Mouse (Mus musculus): ENCODE data around the gene Ttc21b. TPM values are rescaled to one million over a fixed set of nuclear protein-coding genes. Genes with fewer than 3 reads are reported as not detected.
A peak's percentile ranks its signal among the peaks of the same experiment; 100 is the strongest.
"Not testable (repeated sequence)": the region's sequence is repeated elsewhere in the genome, so short reads cannot be mapped to it uniquely, and the experiment has no call there.

Ttc21b gene
- polyA plus RNA-seq, 1 experiment from 2014 or later: 14.8 TPM

DNA sequence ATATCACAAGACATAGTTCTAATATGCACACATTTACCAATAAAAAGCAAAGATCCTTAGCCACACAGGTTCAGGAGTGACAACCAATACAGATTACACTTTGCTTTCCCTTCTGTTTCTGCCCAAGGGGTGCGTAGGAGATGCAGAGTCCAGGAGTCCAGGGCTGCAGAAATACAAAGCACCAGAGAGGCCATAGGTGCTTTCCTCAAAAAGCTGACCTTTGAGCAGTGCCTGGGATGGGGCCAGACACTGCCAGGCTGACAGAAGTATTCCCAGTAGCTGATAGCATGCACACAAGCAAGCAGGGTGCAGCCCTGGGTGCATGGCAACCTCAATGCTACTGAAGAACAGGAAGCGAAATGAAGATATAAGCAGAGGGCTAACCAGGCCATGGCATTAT lies 52.2 kb downstream of the Ttc21b start:
- no peaks in the 10 kb centered on the region for H3K27me3 ChIP-seq (replicated peaks; ENCODE audit: control insufficient read depth, insufficient read depth, low read length)
- H3K4me2 ChIP-seq (ENCODE audit: low read length): no peak overlapping the region
- H3K4me3 ChIP-seq (replicated peaks; ENCODE audit: low read length): no peak overlapping the region
- H3K9me3 ChIP-seq (ENCODE audit: control insufficient read depth, low read length): no peaks in the 10 kb centered on the region
- ATAC-seq: no peak
- H3K9ac ChIP-seq (replicated peaks; ENCODE audit: low read depth, low read length): no peak overlapping the region
- WGBS: 96% methylated on average over 2 of the region's 2 CpGs
- H3K27ac ChIP-seq (ENCODE audit: low read length): no peak overlapping the region
- peaks cover 11% of the 10 kb centered on the region for H3K36me3 ChIP-seq (ENCODE audit: control insufficient read depth, insufficient read depth)
- H3K4me1 ChIP-seq (replicated peaks; ENCODE audit: control insufficient read depth, insufficient read depth, low read length): no peaks in the 10 kb centered on the region

- 43% methylated on average over 3 of the region's 3 CpGs for WGBS
These were observed 56.2 kb downstream of the Ttc21b start for GRCm38 (mm10) chr2:66200195-66200594.

GRCm38 (mm10) chr2:66191691-66192100 lies 64.7 kb downstream of the Ttc21b start:
- ATAC-seq: no peak
- 81% methylated on average over 13 of the region's 13 CpGs for WGBS
- Histone ChIP-seq H3K27me3 (replicated peaks; ENCODE audit: control insufficient read depth, insufficient read depth, low read length) (no peaks in the 10 kb centered on the region), H3K36me3 (ENCODE audit: control insufficient read depth, insufficient read depth) (peaks cover 4% of the 10 kb centered on the region; the same call in 1 of the 2 replicates), H3K4me1 (replicated peaks; ENCODE audit: control insufficient read depth, insufficient read depth, low read length) (no peaks in the 10 kb centered on the region), H3K27ac (ENCODE audit: low read length) (no peak overlapping the region), H3K4me3 (replicated peaks; ENCODE audit: low read length) (no peak overlapping the region), H3K9ac (replicated peaks; ENCODE audit: low read depth, low read length) (no peak overlapping the region), H3K9me3 (ENCODE audit: control insufficient read depth, low read length) (no peaks in the 10 kb centered on the region), H3K4me2 (ENCODE audit: low read length) (no peak overlapping the region)

More at GRCm38 (mm10) chr2:66200195-66200594, 56.2 kb downstream of the Ttc21b start:
- H3K27me3 ChIP-seq (replicated peaks; ENCODE audit: control insufficient read depth, insufficient read depth, low read length): no peaks in the 10 kb centered on the region
- no peak overlapping the region for H3K4me3 ChIP-seq (replicated peaks; ENCODE audit: low read length)
- H3K4me2 ChIP-seq (ENCODE audit: low read length): no peak overlapping the region
- peaks cover 6% of the 10 kb centered on the region; the same call in 1 of the 2 replicates for H3K36me3 ChIP-seq (ENCODE audit: control insufficient read depth, insufficient read depth)
- H3K9ac ChIP-seq (replicated peaks; ENCODE audit: low read depth, low read length): no peak overlapping the region
- H3K4me1 ChIP-seq (replicated peaks; ENCODE audit: control insufficient read depth, insufficient read depth, low read length): no peaks in the 10 kb centered on the region
- ATAC-seq: no peak
- no peak overlapping the region for H3K27ac ChIP-seq (ENCODE audit: low read length)
- no peaks in the 10 kb centered on the region for H3K9me3 ChIP-seq (ENCODE audit: control insufficient read depth, low read length)

DNA sequence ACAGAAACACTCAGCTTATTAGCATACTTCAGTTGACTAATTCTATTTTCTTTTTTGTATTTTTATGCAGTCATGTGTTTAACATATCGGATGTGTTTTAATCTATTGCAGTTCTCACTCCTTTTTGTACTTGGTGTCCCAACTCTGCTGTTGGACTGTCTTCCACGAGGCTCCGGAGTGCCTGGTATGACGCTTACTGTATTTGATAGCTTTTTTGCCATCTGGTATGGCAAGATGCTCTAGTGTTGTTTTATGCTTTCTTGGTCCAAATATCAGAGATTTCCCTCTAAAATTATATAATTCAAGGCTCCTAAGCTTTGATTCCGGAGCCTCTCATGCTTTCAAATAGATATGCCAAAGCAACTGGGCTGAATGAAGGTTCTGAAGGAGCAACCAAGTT lies 66.3 kb downstream of the Ttc21b start:
- whole genome bisulfite sequencing: 71% methylated on average over 5 of the region's 5 CpGs

DNA sequence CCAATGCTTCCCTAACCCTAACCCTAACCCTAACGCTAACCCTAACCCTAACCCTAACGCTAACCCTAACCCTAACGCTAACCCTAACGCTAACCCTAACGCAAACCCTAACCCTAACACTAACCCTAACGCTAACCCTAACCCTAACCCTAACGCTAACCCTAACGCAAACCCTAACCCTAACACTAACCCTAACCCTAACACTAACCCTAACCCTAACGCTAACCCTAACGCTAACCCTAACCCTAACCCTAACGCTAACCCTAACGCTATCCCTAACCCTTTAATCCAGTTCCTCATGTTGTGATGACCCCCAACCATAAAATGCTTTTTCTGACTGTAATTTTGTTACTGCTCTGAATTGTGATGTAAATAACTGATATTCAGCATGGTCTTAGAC lies 67.2 kb downstream of the Ttc21b start:
- not testable (repeated sequence) for H3K4me1 ChIP-seq (replicated peaks; ENCODE audit: control insufficient read depth, insufficient read depth, low read length); H3K9me3 ChIP-seq (ENCODE audit: control insufficient read depth, low read length); H3K36me3 ChIP-seq (ENCODE audit: control insufficient read depth, insufficient read depth); H3K4me3 ChIP-seq (replicated peaks; ENCODE audit: low read length); ATAC-seq; H3K27ac ChIP-seq (ENCODE audit: low read length); H3K4me2 ChIP-seq (ENCODE audit: low read length); H3K27me3 ChIP-seq (replicated peaks; ENCODE audit: control insufficient read depth, insufficient read depth, low read length); H3K9ac ChIP-seq (replicated peaks; ENCODE audit: low read depth, low read length)
- WGBS: 99% methylated on average over 12 of the region's 12 CpGs

More for the DNA sequence above, 66.3 kb downstream of the Ttc21b start:
- ATAC-seq: peak; percentile 78
- no peak overlapping the region for H3K4me2 ChIP-seq (ENCODE audit: low read length)
- H3K4me3 ChIP-seq (replicated peaks; ENCODE audit: low read length): no peak overlapping the region
- no peak overlapping the region for H3K9ac ChIP-seq (replicated peaks; ENCODE audit: low read depth, low read length)
- H3K27me3 ChIP-seq (replicated peaks; ENCODE audit: control insufficient read depth, insufficient read depth, low read length): no peaks in the 10 kb centered on the region
- no peaks in the 10 kb centered on the region for H3K4me1 ChIP-seq (replicated peaks; ENCODE audit: control insufficient read depth, insufficient read depth, low read length)
- H3K9me3 ChIP-seq (ENCODE audit: control insufficient read depth, low read length): no peaks in the 10 kb centered on the region
- H3K36me3 ChIP-seq (ENCODE audit: control insufficient read depth, insufficient read depth): peaks cover 5% of the 10 kb centered on the region; the same call in 1 of the 2 replicates
- H3K27ac ChIP-seq (ENCODE audit: low read length): no peak overlapping the region

DNA sequence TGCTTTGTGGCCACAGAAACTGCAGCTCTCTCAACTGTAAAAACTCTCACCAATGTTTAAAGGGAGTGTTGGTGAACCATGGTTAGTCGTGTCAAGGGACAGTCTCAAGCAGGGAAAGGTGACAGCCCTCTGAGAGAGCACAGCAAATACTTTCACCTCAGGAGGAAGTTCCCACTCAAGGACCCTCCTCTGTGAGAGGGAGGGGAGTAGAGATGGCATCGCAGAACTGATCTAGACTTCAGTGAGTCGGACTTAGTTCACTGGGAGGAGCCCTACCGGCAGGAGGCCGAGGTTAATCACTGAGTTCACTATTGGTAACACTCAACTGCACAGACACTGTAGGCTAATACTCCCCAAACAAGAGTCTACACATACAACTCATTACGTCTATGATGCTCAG lies 68.9 kb downstream of the Ttc21b start:
- 71% methylated on average over 6 of the region's 6 CpGs for WGBS
- Histone ChIP-seq H3K36me3 (ENCODE audit: control insufficient read depth, insufficient read depth) (peaks cover 6% of the 10 kb centered on the region; the same call in 1 of the 2 replicates), H3K27me3 (replicated peaks; ENCODE audit: control insufficient read depth, insufficient read depth, low read length) (no peaks in the 10 kb centered on the region), H3K9ac (replicated peaks; ENCODE audit: low read depth, low read length) (no peak overlapping the region), H3K4me1 (replicated peaks; ENCODE audit: control insufficient read depth, insufficient read depth, low read length) (no peaks in the 10 kb centered on the region), H3K4me3 (replicated peaks; ENCODE audit: low read length) (no peak overlapping the region), H3K27ac (ENCODE audit: low read length) (no peak overlapping the region), H3K4me2 (ENCODE audit: low read length) (no peak overlapping the region), H3K9me3 (ENCODE audit: control insufficient read depth, low read length) (no peaks in the 10 kb centered on the region)
- ATAC-seq: no peak

- Histone ChIP-seq H3K36me3 (ENCODE audit: control insufficient read depth, insufficient read depth) (peaks cover 6% of the 10 kb centered on the region; the same call in 1 of the 2 replicates), H3K4me2 (ENCODE audit: low read length) (no peak overlapping the region), H3K9ac (replicated peaks; ENCODE audit: low read depth, low read length) (no peak overlapping the region), H3K9me3 (ENCODE audit: control insufficient read depth, low read length) (no peaks in the 10 kb centered on the region), H3K4me3 (replicated peaks; ENCODE audit: low read length) (no peak overlapping the region), H3K4me1 (replicated peaks; ENCODE audit: control insufficient read depth, insufficient read depth, low read length) (peaks cover 8% of the 10 kb centered on the region; the same call in 1 of the 2 replicates), H3K27me3 (replicated peaks; ENCODE audit: control insufficient read depth, insufficient read depth, low read length) (no peaks in the 10 kb centered on the region), H3K27ac (ENCODE audit: low read length) (no peak overlapping the region)
- ATAC-seq: 0 out of 2 replicates have a peak, but pooled peaks have one; percentile 47
- WGBS: 90% methylated on average over 7 of the region's 7 CpGs
These were observed 71.8 kb downstream of the Ttc21b start for GRCm38 (mm10) chr2:66184431-66185164.

GRCm38 (mm10) chr2:66180293-66180692 lies 76.1 kb downstream of the Ttc21b start:
- H3K27me3 ChIP-seq (replicated peaks; ENCODE audit: control insufficient read depth, insufficient read depth, low read length): no peaks in the 10 kb centered on the region
- 0 out of 2 replicates have a peak, but pooled peaks cover 2% of the 10 kb centered on the region for H3K36me3 ChIP-seq (ENCODE audit: control insufficient read depth, insufficient read depth)
- H3K9ac ChIP-seq (replicated peaks; ENCODE audit: low read depth, low read length): 0 out of 2 replicates have a peak overlapping the region, but pooled peaks have one; percentile 6
- ATAC-seq: 0 out of 2 replicates have a peak, but pooled peaks have one; percentile 23
- H3K4me2 ChIP-seq (ENCODE audit: low read length): peak overlapping the region; percentile 41
- no peak overlapping the region for H3K4me3 ChIP-seq (replicated peaks; ENCODE audit: low read length)
- peak overlapping the region; percentile 23; the same call in 1 of the 2 replicates for H3K27ac ChIP-seq (ENCODE audit: low read length)
- no peaks in the 10 kb centered on the region for H3K9me3 ChIP-seq (ENCODE audit: control insufficient read depth, low read length)
- 21% methylated on average over 10 of the region's 10 CpGs for WGBS
- peaks cover 29% of the 10 kb centered on the region for H3K4me1 ChIP-seq (replicated peaks; ENCODE audit: control insufficient read depth, insufficient read depth, low read length)

DNA sequence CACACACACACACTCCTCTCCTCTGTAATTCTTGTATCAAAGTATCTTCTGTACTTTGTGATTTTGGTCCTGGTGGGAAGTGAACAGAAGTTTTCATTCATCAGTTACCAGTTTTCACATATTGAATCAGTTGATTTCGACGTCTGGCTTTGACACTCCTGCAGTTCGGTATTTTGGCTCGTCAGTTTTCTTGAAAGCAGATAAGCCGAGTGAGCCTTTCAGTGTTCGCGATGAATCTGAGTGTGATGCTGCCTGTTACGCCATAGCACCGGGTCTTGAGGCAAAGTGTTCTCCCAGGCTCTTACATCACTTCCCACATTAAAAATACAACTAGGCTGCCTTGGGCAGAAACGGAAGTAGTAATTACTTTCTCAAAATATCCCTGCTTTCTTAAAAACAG lies 76.6 kb downstream of the Ttc21b start:
- WGBS: 19% methylated on average over 10 of the region's 10 CpGs
- ATAC-seq: no peak; the same call in 1 of the 2 replicates
- no peak overlapping the region for H3K27ac ChIP-seq (ENCODE audit: low read length)

More for the DNA sequence above, 76.6 kb downstream of the Ttc21b start:
- Histone ChIP-seq H3K4me3 (replicated peaks; ENCODE audit: low read length) (peak overlapping the region; percentile 7; the same call in 1 of the 2 replicates), H3K9me3 (ENCODE audit: control insufficient read depth, low read length) (no peaks in the 10 kb centered on the region), H3K4me1 (replicated peaks; ENCODE audit: control insufficient read depth, insufficient read depth, low read length) (peaks cover 29% of the 10 kb centered on the region), H3K4me2 (ENCODE audit: low read length) (peak overlapping the region; percentile 44), H3K9ac (replicated peaks; ENCODE audit: low read depth, low read length) (no peak overlapping the region), H3K36me3 (ENCODE audit: control insufficient read depth, insufficient read depth) (no peaks in the 10 kb centered on the region), H3K27me3 (replicated peaks; ENCODE audit: control insufficient read depth, insufficient read depth, low read length) (no peaks in the 10 kb centered on the region)

Measured in forebrain, embryonic 16.5 days (tissue).